Mouse (Mus musculus) fat pad, adult 2 months (tissue): ENCODE results near the gene Magea5.
"Not testable (repeated sequence)": the region's sequence is repeated elsewhere in the genome, so short reads cannot be mapped to it uniquely, and the experiment has no call there.

Experiments used
- DNase-seq: peaks from one replicate; pipeline ENCODE4 v3.0.0-alpha.2; 2011; ENCODE audit warnings: low read depth, low spot score; ENCODE audit errors: extremely low read depth

Magea5 gene

DNA sequence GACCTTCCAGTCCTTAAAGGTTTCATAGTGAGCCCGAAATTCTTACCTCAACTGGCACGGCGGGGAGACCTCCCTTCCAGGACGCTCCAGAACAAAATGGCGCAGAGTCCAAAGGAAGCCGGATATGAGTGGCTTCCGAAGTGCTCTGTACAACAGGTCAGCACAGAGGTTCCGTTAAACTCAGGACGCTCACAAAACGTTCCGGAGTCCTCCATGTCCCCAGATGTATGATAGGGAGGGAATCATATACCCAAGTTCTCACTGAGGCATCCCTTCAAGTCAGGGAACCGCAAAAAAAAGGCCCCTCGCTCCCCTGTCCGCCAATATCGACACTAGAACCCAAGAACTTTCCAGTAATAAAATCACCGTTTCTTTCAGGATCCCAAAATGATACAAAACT is at the start of gene Magea5:
TSS of gene Magea5 (minus strand) at position 101 of the 400 bp plus-strand sequence.
- not testable (repeated sequence) for DNase-seq

DNA sequence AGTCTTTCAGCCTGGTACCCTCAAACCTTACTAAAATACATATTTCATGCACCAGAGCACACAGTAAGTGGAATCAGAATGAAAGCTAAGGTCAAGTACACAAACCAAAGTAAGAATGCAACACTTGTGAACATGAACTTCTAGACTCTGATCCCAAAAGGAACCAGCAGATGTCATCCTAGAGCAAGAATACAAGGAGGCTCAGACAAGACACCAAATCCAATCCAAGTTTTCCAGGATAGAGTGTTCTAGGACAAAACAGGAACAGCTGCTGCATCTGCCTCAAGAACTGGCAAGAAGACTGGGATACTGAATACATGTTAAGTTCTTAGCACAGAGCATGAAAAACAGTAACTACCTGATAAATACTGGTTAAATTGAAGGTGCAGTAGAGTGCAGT is 35.1 kb upstream of the Magea5 start:
- no peak for DNase-seq

DNA sequence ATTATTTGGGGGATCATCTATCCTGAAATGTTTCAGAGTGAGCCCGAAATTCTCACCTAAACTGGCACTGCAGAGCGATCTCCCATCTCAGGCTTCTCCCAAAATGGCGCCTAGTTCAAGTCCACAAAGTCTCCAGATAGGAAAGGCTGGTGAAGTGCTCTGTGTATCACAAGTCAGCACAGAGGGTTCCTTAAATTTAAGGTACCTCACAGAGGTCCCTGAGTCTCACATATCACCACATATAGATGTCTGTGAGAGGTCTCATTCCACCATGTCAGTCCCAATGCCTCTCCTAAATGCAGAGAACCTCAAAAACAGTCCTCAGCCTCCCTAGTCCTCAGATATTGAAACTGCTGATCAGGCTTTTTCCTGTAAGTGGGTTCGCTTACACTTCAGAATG is 30.6 kb upstream of the Magea5 start, which contains the start of gene Magea2:
TSS of gene Magea2 (minus strand) at position 101 of the 400 bp plus-strand sequence.
- not testable (repeated sequence) for DNase-seq

DNA sequence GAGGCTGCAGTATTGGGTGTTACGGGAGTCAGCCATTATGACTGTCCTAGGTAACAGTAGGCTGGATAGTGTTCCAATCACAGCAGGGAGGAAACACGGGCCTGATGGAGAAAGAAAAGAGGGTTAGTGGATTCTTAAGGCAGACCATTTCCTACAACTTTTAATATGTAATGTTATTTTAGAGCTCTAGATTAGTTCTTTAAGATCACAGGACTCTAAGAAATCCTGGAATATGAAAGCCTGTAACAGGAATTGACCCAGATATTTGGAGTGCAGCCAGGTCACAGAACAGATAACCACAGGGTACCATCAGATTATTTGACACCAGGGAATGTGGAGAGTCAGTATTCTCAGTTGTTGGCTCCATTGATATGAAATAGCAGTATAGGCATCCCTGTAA is 26.7 kb upstream of the Magea5 start, which contains the start of gene Magea1:
TSS of gene Magea1 (minus strand) at position 101 of the 400 bp plus-strand sequence.
- DNase-seq: not testable (repeated sequence)
